Mouse (Mus musculus) midbrain, embryonic 10.5 days (tissue): ENCODE data around the gene Cav2. TPM values are rescaled to one million over a fixed set of nuclear protein-coding genes. Genes with fewer than 3 reads are reported as not detected.

Source experiments
- DNase-seq: peaks from one replicate; pipeline ENCODE4 v3.0.0-alpha.2; 2017; ENCODE audit warnings: low spot score
- H3K27ac ChIP-seq: fragments of 300-500 bp; sonication (generic); replicated peaks from 2 replicates; pipeline ENCODE4 v1.5.1; 2016; ENCODE audit warnings: mild to moderate bottlenecking
- H3K27me3 ChIP-seq: fragments of 300-500 bp; sonication (generic); 2 replicates; pipeline ENCODE4 v1.6.1; 2016; ENCODE audit warnings: low read depth, mild to moderate bottlenecking; ENCODE audit not compliant: poor library complexity, severe bottlenecking
- H3K36me3 ChIP-seq: fragments of 300-500 bp; sonication (generic); 2 replicates; pipeline ENCODE4 v1.6.1; 2016; ENCODE audit warnings: mild to moderate bottlenecking, moderate library complexity
- H3K4me1 ChIP-seq: fragments of 300-500 bp; sonication (generic); 2 replicates; pipeline ENCODE4 v1.6.1; 2016
- H3K4me3 ChIP-seq: fragments of 300-500 bp; sonication (generic); 2 replicates; pipeline ENCODE4 v1.5.1; 2016; ENCODE audit warnings: mild to moderate bottlenecking, moderate library complexity
- H3K9me3 ChIP-seq: fragments of 300-500 bp; sonication (generic); replicated peaks from 2 replicates; pipeline ENCODE4 v1.6.1; 2016; ENCODE audit warnings: mild to moderate bottlenecking
- WGBS: fragments of 180-500 bp; shearing (Covaris S2); methylation state at CpG from one replicate; pipeline ENCODE4 v1.1.7; 2016; 5-methylcytosine and 5-hydroxymethylcytosine counted together
- polyA plus RNA-seq: library from polyadenylated mRNA; unstranded; fragments of >200 nt; fragmentation: Nextera tagmentation; extraction: Ambion mirVana; gene quantifications from 2 replicates; pipeline ENCODE4 v1.2.1, GENCODE M21; 2016

Cav2 gene
- polyA plus RNA-seq, 1 experiment from 2014 or later, result 5.0 TPM

DNA sequence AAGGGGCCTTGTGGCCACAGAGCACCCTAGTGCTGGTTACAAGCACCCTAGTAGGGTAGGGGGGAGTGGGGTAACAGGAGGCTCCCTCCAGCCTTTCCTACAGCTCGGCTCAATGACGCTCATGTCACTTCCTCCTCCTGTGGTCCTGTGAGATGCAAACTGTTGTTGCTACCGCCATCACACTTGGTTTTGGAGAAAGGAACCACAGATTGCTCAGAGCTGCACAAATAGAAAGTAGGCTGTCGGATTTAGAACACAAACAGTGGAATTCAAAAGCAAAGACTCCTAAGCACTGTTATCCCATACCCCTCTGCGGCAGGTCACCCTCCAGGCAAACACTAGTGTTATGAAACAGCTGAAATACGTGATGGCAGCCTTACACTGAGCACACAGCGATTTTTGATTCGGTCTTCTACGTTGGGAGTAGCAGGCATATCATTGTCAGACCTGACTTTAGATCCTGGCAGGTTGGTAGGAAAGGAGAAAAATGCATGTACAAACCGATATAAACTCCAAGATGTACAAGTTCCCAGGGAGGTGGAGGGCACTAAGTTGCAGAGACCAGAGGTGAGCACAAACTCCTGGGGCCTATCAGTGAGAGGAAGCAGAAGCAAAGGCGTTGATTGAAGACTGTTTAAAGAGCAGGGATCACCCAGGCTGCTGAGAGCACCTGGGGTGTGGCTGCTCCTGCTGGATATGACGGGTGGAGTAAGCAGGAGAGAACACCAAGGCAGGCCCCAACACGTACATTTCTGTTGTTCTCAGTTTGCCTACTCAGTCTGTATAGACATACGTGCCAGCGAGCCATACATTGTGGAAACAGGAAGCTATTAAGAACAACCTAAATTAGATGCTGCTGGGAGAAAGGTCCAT lies 35.5 kb downstream of the Cav2 start:
- no peaks in the 10 kb centered on the region for H3K36me3 ChIP-seq
- no peak overlapping the region for H3K4me3 ChIP-seq
- 73% methylated on average over 15 of the region's 15 CpGs for WGBS
- H3K27me3 ChIP-seq, result no peaks in the 10 kb centered on the region
- H3K9me3 ChIP-seq, result no peaks in the 10 kb centered on the region
- no peak for DNase-seq
- no peak overlapping the region for H3K27ac ChIP-seq
- 0 out of 2 replicates have a peak, but pooled peaks cover 6% of the 10 kb centered on the region for H3K4me1 ChIP-seq

DNA sequence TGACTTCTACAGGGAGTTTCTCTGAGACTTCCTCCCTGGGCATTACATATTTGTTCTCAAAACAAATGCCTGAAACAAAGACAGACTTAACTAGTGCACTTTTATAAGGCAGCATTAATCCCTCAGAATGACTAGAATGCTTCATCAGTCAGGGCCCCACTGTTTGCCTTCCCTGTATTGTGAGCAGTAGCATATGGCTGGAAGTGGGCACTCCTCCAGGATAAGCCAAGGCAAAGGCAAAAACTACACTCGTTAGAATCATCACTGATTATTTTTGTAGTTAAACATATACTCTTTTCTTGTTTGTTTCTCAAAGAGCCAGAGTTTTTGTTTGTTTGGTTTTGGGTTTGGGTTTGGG lies 36.2 kb downstream of the Cav2 start:
- no peak overlapping the region for H3K27ac ChIP-seq
- DNase-seq, result no peak
- H3K9me3 ChIP-seq, result no peaks in the 10 kb centered on the region
- WGBS, result 53% methylated on average over 1 of the region's 1 CpGs
- H3K4me3 ChIP-seq, result no peak overlapping the region
- no peaks in the 10 kb centered on the region for H3K27me3 ChIP-seq
- 0 out of 2 replicates have a peak, but pooled peaks cover 6% of the 10 kb centered on the region for H3K4me1 ChIP-seq
- H3K36me3 ChIP-seq, result no peaks in the 10 kb centered on the region

DNA sequence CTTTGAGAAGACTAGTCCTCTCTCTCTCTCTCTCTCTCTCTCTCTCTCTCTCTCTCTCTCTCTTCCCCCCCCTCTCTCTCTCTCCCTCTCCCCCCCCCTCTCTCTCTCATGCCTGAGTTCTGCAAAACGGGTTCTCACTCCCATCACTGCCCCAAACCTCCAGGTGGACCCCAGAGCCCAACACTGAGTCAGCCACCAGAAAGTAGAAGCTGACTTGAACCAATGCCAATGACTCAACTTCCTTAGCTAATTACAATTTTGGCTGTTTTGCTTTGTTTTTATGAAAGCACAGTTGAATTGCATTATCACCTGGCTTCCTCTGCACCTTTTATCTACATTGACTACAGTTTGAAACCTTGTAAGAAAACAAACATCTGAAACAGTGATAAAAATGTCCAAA lies 37.0 kb downstream of the Cav2 start:
- Histone ChIP-seq H3K27ac (no peak overlapping the region), H3K9me3 (no peaks in the 10 kb centered on the region), H3K4me1 (0 out of 2 replicates have a peak, but pooled peaks cover 6% of the 10 kb centered on the region), H3K27me3 (no peaks in the 10 kb centered on the region), H3K36me3 (no peaks in the 10 kb centered on the region), H3K4me3 (no peak overlapping the region)
- DNase-seq, result no peak
- WGBS, result 50% methylated on average over 1 of the region's 1 CpGs

DNA sequence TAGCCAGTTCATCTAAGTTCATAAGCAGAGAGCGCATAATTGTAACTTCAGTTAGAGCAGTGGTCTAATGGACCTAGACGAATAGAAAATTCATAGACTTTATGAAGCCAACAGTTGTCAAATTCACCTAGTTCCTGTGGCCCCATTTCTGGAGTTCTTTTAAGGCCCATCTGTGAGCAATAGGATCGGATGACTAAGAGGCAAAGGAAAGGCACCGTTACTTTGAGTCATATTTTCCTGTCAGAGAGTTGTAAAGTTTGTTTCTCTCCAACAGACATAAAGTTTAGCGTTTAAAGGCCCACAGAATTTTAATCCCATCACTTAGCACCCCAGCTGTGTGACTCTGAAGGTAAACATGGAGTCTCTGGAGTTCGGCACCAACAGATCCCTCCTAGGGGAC lies 41.0 kb downstream of the Cav2 start:
- no peaks in the 10 kb centered on the region for H3K27me3 ChIP-seq
- WGBS, result 81% methylated on average over 6 of the region's 6 CpGs
- no peaks in the 10 kb centered on the region for H3K36me3 ChIP-seq

GRCm38 (mm10) chr6:17327216-17327615 lies 46.2 kb downstream of the Cav2 start:
- no peaks in the 10 kb centered on the region for H3K9me3 ChIP-seq
- no peaks in the 10 kb centered on the region for H3K27me3 ChIP-seq
- DNase-seq, result no peak
- H3K4me3 ChIP-seq, result no peak overlapping the region
- 65% methylated on average over 11 of the region's 11 CpGs for WGBS
- peaks cover 5% of the 10 kb centered on the region for H3K4me1 ChIP-seq
- H3K36me3 ChIP-seq, result no peaks in the 10 kb centered on the region
- no peak overlapping the region for H3K27ac ChIP-seq

More for the DNA sequence above, 41.0 kb downstream of the Cav2 start:
- Histone ChIP-seq H3K4me3 (no peak overlapping the region), H3K4me1 (peaks cover 4% of the 10 kb centered on the region), H3K27ac (no peak overlapping the region), H3K9me3 (no peaks in the 10 kb centered on the region)
- no peak for DNase-seq

- no peak for DNase-seq
- Histone ChIP-seq H3K36me3 (no peaks in the 10 kb centered on the region), H3K4me3 (no peak overlapping the region), H3K27ac (no peak overlapping the region), H3K9me3 (no peaks in the 10 kb centered on the region), H3K4me1 (peaks cover 5% of the 10 kb centered on the region), H3K27me3 (no peaks in the 10 kb centered on the region)
- 79% methylated on average over 3 of the region's 3 CpGs for WGBS
Observed at GRCm38 (mm10) chr6:17329801-17330200, 48.8 kb downstream of the Cav2 start.

- Histone ChIP-seq H3K27ac (no peak overlapping the region), H3K4me1 (peaks cover 10% of the 10 kb centered on the region), H3K36me3 (no peaks in the 10 kb centered on the region), H3K9me3 (no peaks in the 10 kb centered on the region), H3K27me3 (no peaks in the 10 kb centered on the region), H3K4me3 (no peak overlapping the region)
- no peak for DNase-seq
- 86% methylated on average over 2 of the region's 2 CpGs for WGBS
Observed at GRCm38 (mm10) chr6:17337724-17338123, 56.7 kb downstream of the Cav2 start.

Other genes with a start within 250 kb of the Cav2 start
- 30.7 and 33.2 TPM in 2 replicates for gene Tes, start 216.0 kb upstream of the Cav2 start, polyA plus RNA-seq
- gene Cav1, start 25.1 kb downstream of the Cav2 start, polyA plus RNA-seq, result 6.4 and 8.6 TPM in 2 replicates
- gene Met, start 182.6 kb downstream of the Cav2 start, polyA plus RNA-seq, result 0.86 and 0.95 TPM in 2 replicates